Comparison of ENCODE assay signal across 8 mouse cellular contexts in genomic region chr5:34242224-34242963, GRCm38 (mm10). TPM values are rescaled to one million over a fixed set of nuclear protein-coding genes. Genes with fewer than 3 reads are reported as not detected.
DNase-seq lines count a peak whose midpoint lies in the region; ATAC-seq and TF ChIP-seq lines count a peak whose summit lies in the region.

No protein-coding gene starts in this region.

- 0 out of 2 replicates have a peak overlapping the region, but pooled peaks have one; percentile 14 for H3K4me2 ChIP-seq in hindbrain, embryonic 15.5 days
- peak overlapping the region; percentile 86 for H3K4me2 ChIP-seq in myocyte (ENCODE audit: low read depth)

- no peaks in the 10 kb centered on the region for H3K27me3 ChIP-seq in hindbrain, embryonic 15.5 days
- peaks cover 4% of the 10 kb centered on the region for H3K27me3 ChIP-seq in myocyte (ENCODE audit: control insufficient read depth, insufficient read depth, insufficient read length)

- intact Hi-C loops in gastrocnemius, adult 2 months (cut with DNase I) = no loop called here
- intact Hi-C loops in left cerebral cortex, postnatal 14 days (cut with DNase I) = loop anchor here (5.0 kb wide), 1 partner anchor 35 kb away; no protein-coding TSS in a partner anchor

- H3K79me2 ChIP-seq in myocyte (ENCODE audit: control insufficient read depth, insufficient read depth) = no peaks in the 10 kb centered on the region

- TF ChIP-seq CTCF in gastrocnemius, adult 2 months (IDR thresholded peaks at IDR 0.05) = no peak

- H3K4me3 ChIP-seq in gastrocnemius, adult 2 months = peak overlapping the region; percentile 46
- no peak overlapping the region for H3K4me3 ChIP-seq in hindbrain, embryonic 15.5 days
- no peak overlapping the region for H3K4me3 ChIP-seq in myocyte

- 42% methylated on average over 15 of the region's 15 CpGs for WGBS in hindbrain, embryonic 15.5 days

- no peaks in the 10 kb centered on the region for H3K9me3 ChIP-seq in hindbrain, embryonic 15.5 days

- DNase-seq in cerebellum, postnatal 14 days = peak; percentile 32 to 47
- DNase-seq in cerebellum, adult 8-10 months = no peak
- DNase-seq in adrenal gland, postnatal 25 days = peak; percentile 64
- DNase-seq in gastrocnemius, adult 2 months = peak; percentile 59
- DNase-seq in left cerebral cortex, postnatal 14 days (ENCODE audit: low spot score in 2 of 2) = peak; percentile 82 to 91

- H3K27ac ChIP-seq in gastrocnemius, adult 2 months = peak overlapping the region; percentile 70
- H3K27ac ChIP-seq in hindbrain, embryonic 15.5 days (replicated peaks) = no peak overlapping the region

- H3ac ChIP-seq in myocyte (ENCODE audit: control insufficient read depth, insufficient read length) = no peak overlapping the region

- no peak for TF ChIP-seq POLR2A in myocyte (IDR thresholded peaks at IDR 0.05; ENCODE audit: insufficient read length, low read depth)

- H3K36me3 ChIP-seq in hindbrain, embryonic 15.5 days = no peaks in the 10 kb centered on the region
- H3K36me3 ChIP-seq in myocyte (ENCODE audit: control insufficient read depth, insufficient read depth) = no peaks in the 10 kb centered on the region

- no peak overlapping the region for H3K9ac ChIP-seq in hindbrain, embryonic 15.5 days

- peaks cover 13% of the 10 kb centered on the region for H3K4me1 ChIP-seq in hindbrain, embryonic 15.5 days (replicated peaks)

- ATAC-seq in hindbrain, embryonic 15.5 days (ENCODE audit: low FRiP score, low read depth) = peak; percentile 42; the same call in 1 of the 2 replicates
- ATAC-seq in CD4-positive, CD25-positive, alpha-beta regulatory T cell, adult 4 months = no peak

TF ChIP-seq in myocyte, 11 proteins besides CTCF, POLR2A, EP300 and RAD21:
- TF ChIP-seq TCF12 (IDR thresholded peaks at IDR 0.05; ENCODE audit: insufficient read depth, poor library complexity, severe bottlenecking) = no peak
- TF ChIP-seq MYOG (IDR thresholded peaks at IDR 0.05; ENCODE audit: control insufficient read depth in 1 of 3, insufficient read depth in 1 of 3, insufficient read length in 2 of 3, low read depth in 2 of 3) = peak in 2 of 3 experiments; percentile 50 to 77
- peak; percentile 20 to 73 (median 36) for TF ChIP-seq MYOD1 (IDR thresholded peaks at IDR 0.05; ENCODE audit: control insufficient read depth in 1 of 3, insufficient read length in 2 of 3, low read depth in 2 of 3)

RNA-seq across cellular contexts. Expression of gene Zfyve28, which starts 45.9 kb away (rescaled TPM):
- total RNA-seq in adrenal gland, postnatal 25 days (2021) = 0.70 TPM in 1 of 2 replicates, not detected in the other
- total RNA-seq in gastrocnemius, adult 2 months (2021) = under 1 TPM; 0.36 to 0.64 TPM
- polyA plus RNA-seq in hindbrain, embryonic 15.5 days (2015; fragmentation: Nextera tagmentation; extraction: Ambion mirVana) = 5.3 and 6.2 TPM in 2 replicates
- 10 to 100 TPM; 38.2 to 40.0 TPM for total RNA-seq in left cerebral cortex, postnatal 14 days (2021)
- 0.08 TPM for polyA plus RNA-seq in myocyte (2012; fragmentation: generic; extraction: Trizol)
- 1 to 10 TPM; 4.4 to 4.5 TPM for polyA plus RNA-seq in CD4-positive, CD25-positive, alpha-beta regulatory T cell, adult 4 months (2017; shearing (Covaris generic))

RNA-seq across cellular contexts. Expression of gene Cfap99, which starts 46.0 kb away (rescaled TPM):
- total RNA-seq in adrenal gland, postnatal 25 days (2021) = not detected in 2 replicates
- total RNA-seq in gastrocnemius, adult 2 months (2021) = not detected
- polyA plus RNA-seq in hindbrain, embryonic 15.5 days (2015; fragmentation: Nextera tagmentation; extraction: Ambion mirVana) = 0.14 TPM in 1 of 2 replicates, not detected in the other
- under 1 TPM; 0.51 to 0.59 TPM for total RNA-seq in left cerebral cortex, postnatal 14 days (2021)
- 0.02 TPM for polyA plus RNA-seq in myocyte (2012; fragmentation: generic; extraction: Trizol)
- not detected for polyA plus RNA-seq in CD4-positive, CD25-positive, alpha-beta regulatory T cell, adult 4 months (2017; shearing (Covaris generic))

RNA-seq across cellular contexts. Expression of gene Mxd4, which starts 54.9 kb away (rescaled TPM):
- total RNA-seq in adrenal gland, postnatal 25 days (2021) = 144 and 161 TPM in 2 replicates
- total RNA-seq in gastrocnemius, adult 2 months (2021) = 10 to 100 TPM; 25.8 to 35.6 TPM
- polyA plus RNA-seq in hindbrain, embryonic 15.5 days (2015; fragmentation: Nextera tagmentation; extraction: Ambion mirVana) = 33.5 and 34.2 TPM in 2 replicates
- 10 to 100 TPM; 75.4 to 87.4 TPM for total RNA-seq in left cerebral cortex, postnatal 14 days (2021)
- polyA plus RNA-seq in myocyte (2012; fragmentation: generic; extraction: Trizol) = 26.4 TPM
- 100 to 1,000 TPM; 128 to 166 TPM for polyA plus RNA-seq in CD4-positive, CD25-positive, alpha-beta regulatory T cell, adult 4 months (2017; shearing (Covaris generic))

Comparison
In these comparisons a context has a peak if more than half of its experiments do, and no peak if none do; other contexts are left out.
1. RNA of gene Zfyve28, which starts 45.9 kb away (total RNA-seq): 38.2 to 40.0 TPM in left cerebral cortex, postnatal 14 days; 0.70 TPM in adrenal gland, postnatal 25 days and 0.36 to 0.64 TPM in gastrocnemius, adult 2 months; every median in the first group is over 10 times any median in the second.